Mouse (Mus musculus) cerebellum, adult 2 months (tissue): ENCODE measurements around the gene Erf.

Source experiments
- CTCF ChIP-seq: fragments of 200-500 bp; IDR thresholded peaks from 2 replicates; pipeline ENCODE4 v1.5.1; 2011; ENCODE audit warnings: low read depth, mild to moderate bottlenecking, control low read depth, low read length, moderate library complexity, borderline replicate concordance; ENCODE audit not compliant: insufficient read depth
- POLR2A ChIP-seq: fragments of 200-500 bp; IDR thresholded peaks from 2 replicates; pipeline ENCODE4 v1.6.1; 2011; ENCODE audit warnings: low read length, control low read depth, borderline replicate concordance; ENCODE audit not compliant: insufficient read depth

GRCm38 (mm10) chr7:25217653-25218395 is 32.7 kb downstream of the Erf start:
- TF ChIP-seq POLR2A (no peak), CTCF (no peak)
